Mouse (Mus musculus): Measurements from ENCODE around the gene Ubtd2.

DNA sequence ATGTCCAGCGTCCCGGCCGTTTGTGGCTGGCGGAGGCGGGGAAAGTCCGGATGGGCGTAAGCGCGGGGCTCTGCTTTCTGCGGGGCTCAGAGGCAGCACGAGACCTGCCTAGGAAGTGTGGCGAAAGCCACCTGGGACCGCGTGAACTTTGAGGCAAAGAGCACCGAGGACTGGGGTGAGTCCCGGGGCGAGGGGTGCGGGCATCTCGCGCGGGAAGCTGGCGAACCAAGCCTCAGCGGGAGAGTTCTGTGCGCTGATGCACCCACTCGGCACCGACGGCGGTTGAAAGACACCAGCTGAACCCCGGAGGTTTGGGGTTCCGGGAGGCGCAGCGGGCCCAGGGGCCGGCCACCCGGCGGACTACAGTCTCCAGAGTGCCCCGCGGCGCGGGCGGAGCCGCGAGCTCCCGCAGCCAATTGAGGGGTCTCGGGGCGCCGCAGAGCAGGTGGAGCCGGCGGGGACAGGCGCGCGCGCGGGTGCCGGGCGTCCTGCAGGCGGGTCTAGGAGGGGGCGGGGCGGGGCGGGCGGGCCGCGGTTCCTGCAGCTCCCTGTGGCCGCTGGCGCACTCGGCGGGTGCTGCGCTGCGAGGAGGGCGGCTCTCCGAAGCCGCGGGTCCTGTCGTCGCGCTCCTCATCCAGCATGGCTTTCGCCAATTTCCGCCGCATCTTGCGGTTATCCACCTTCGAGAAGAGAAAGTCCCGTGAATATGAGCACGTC, 77.8 kb downstream of the Ubtd2 start, which contains the start of gene Stk10:
- TF ChIP-seq GATA1 (IDR thresholded peaks at IDR 0.05; ENCODE audit: borderline replicate concordance, low read length) (no peak), FLI1 (IDR thresholded peaks at IDR 0.05; ENCODE audit: low read length) (no peak)

All from megakaryocyte, embryonic 14.5 days (primary cell).